Mouse (Mus musculus) T-cell, adult 2 months (primary cell): ENCODE data around the gene Nfyb.
A peak's percentile ranks its signal among the peaks of the same experiment; 100 is the strongest.

Source experiments
- DNase-seq: peaks from one replicate; pipeline ENCODE4 v3.0.0; 2022; ENCODE audit warnings: low spot score

Nfyb gene

DNA sequence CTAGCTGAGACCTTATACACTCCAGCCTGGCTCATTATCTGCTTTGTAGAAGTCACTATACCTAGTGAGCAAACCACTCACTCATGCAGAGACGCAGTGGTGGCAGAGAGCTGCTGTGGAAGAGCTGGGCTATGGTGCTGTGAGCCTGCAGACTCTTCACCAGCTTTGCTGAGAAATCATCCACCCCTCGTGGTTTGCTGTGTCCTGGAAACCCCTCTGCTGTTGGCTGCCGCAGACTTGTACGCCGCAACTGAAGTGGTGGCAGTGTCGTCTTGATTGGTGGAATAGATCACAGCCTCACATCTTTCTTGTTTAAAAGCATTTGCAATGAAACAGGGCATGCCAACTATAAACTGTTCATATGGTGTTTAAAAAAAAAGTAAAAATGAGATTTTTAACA, 19.6 kb downstream of the Nfyb start:
- DNase-seq = no peak

DNA sequence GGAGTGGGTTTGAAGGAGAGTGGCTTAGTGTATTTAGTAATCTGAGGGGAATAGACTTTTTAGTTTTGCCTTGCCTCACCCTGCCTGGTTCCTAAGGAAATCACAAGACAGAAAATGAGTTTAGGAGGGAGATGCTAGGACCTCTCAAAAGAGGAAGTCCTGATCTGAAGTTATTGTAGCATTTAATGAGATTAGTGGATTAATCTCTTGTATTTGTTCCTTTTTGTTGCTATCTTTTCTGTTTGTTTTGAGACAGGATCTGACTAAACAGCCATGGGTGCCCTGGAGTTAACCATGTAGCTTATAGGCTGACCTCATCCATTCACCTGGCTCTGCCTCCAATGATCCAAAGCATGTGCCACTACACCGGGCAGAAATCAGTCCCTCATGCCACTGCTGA, 21.4 kb downstream of the Nfyb start:
- DNase-seq = no peak

DNA sequence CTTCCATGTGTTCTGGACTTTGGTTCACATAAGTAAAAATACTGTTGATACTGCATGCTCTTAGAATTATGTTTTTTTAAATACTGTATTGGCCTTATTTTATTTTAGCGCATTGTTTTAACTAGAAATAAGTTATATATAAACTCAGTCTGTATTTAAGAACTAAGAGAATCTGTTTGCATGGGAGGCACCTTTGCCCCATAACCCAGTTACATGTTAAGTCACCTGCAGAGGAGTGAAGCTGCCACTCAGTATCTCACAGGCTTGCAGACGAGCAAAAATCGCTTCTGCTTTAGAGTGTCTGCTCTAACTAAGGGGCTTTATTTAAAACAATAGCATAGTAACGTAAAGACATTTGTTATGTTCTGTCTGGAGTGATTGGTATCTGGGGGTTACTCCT, 22.1 kb downstream of the Nfyb start:
- DNase-seq = no peak

DNA sequence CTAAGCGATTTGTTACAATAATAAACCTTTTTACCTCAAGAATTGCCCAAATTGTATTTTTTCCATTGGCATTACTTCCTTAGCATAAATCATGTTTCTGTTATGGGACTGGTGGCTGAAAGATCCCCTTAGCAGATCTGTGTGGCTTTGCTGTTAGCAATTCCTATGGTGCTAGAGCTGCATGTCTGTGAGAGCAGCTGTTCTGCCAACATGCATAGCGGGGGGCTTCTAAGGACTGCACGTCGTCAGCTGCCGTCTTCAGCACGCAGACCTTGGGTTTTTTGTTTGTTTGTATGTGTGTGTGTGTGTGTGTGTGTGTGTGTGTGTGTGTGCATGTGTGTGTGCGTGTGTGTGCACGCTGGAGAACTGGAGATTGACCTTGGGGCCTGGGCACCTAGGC, 22.6 kb downstream of the Nfyb start:
- no peak for DNase-seq

DNA sequence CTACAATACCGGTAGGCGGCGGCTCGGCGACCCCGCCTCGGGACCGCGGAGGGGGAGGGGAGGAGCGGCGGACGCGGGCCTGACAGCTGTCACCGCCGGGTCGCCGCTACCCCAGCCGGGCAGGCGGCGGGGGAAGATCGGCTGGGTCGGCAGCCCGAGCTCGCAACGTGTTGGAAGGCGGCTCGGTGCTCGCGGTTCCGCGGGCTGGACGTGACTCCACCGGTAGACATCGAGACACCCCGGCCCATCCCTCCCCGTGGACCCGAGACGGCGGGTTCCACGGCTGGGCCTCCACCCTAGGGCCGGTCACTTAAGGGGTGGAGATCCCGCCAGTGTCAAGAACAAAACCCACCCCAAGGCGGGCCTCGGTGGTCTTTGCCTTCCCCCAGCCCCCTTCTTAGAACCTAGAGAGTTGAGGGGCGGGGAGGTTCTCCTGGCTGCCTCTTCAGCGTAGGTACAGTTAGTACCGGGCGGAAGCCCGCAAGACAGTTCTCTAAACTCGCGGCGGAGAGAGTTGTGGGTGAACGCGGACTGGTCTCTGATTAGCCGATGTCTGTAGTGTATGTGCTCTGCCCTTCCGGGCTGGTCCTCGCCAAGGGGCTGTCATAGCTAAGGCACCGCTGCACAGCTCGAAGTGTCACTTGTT, 64.5 kb downstream of the Nfyb start:
- peak; percentile 37 for DNase-seq

DNA sequence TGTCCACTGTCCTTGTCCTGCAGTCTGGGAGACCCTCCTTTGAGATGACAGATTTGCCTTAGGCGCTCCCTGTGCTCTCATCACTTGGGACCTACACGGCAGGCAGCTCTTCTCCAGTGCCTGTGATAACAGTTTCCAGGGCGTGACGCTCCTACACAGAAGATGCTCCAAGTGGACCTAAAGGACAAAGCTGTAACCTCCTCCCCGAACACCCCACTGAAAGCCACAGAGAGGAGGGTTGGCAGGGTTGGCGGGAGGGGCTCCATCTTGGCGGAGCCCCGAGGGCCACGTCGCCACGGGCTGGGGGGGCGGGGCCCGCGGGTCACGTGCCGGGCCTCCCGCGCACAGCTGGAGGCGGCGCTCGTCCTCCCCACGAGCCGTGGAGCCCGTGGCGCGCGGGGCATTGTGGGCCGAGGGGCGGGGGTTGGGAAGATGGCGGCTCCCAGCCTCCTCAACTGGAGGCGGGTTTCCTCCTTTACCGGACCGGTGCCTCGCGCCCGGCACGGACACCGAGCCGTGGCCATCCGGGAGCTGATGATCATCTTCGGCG, 65.2 kb downstream of the Nfyb start:
- peak; percentile 89 for DNase-seq
